Mouse (Mus musculus): ENCODE results near the gene 1110051M20Rik. TPM values are rescaled to one million over a fixed set of nuclear protein-coding genes. Genes with fewer than 3 reads are reported as not detected.

The 1110051M20Rik gene
- total and polyA plus RNA-seq, 3 experiments: 8.4 to 14.7 (median 13.2) TPM

- H3K36me3 ChIP-seq (ENCODE audit: control insufficient read depth, insufficient read depth, low read length): no peaks in the 10 kb centered on the region
- TF ChIP-seq CTCF (IDR thresholded peaks at IDR 0.05) (no peak), POLR2A (IDR thresholded peaks at IDR 0.05; ENCODE audit: insufficient read depth, low read depth, low read length) (no peak), EP300 (IDR thresholded peaks at IDR 0.05; ENCODE audit: insufficient read depth, low read depth, low read length) (no peak)
- DNase-seq: no peak
- H3K27ac ChIP-seq: peak overlapping the region; percentile 57
- H3K79me2 ChIP-seq (replicated peaks; ENCODE audit: control insufficient read depth, insufficient read depth, low read length): no peaks in the 10 kb centered on the region
- peaks cover 4% of the 10 kb centered on the region; the same call in 1 of the 2 replicates for H3K4me1 ChIP-seq (ENCODE audit: control insufficient read depth, insufficient read depth, low read length)
- WGBS: 70% methylated on average over 7 of the region's 7 CpGs
- H3K4me3 ChIP-seq: no peak overlapping the region
- H3K9ac ChIP-seq (ENCODE audit: low read depth, low read length): no peak overlapping the region
- intact Hi-C loops (cut with DNase I): no loop called here
- no peaks in the 10 kb centered on the region for H3K27me3 ChIP-seq (ENCODE audit: control insufficient read depth, insufficient read depth, low read length)
Observed at GRCm38 (mm10) chr2:91460771-91461170, 16.3 kb upstream of the 1110051M20Rik start.

- DNase-seq: no peak
- intact Hi-C loops (cut with DNase I): no loop called here
- Histone ChIP-seq H3K4me3 (no peak overlapping the region), H3K4me1 (ENCODE audit: control insufficient read depth, insufficient read depth, low read length) (peaks cover 4% of the 10 kb centered on the region; the same call in 1 of the 2 replicates), H3K9ac (ENCODE audit: low read depth, low read length) (no peak overlapping the region), H3K79me2 (replicated peaks; ENCODE audit: control insufficient read depth, insufficient read depth, low read length) (no peaks in the 10 kb centered on the region), H3K27ac (no peak overlapping the region), H3K36me3 (ENCODE audit: control insufficient read depth, insufficient read depth, low read length) (no peaks in the 10 kb centered on the region), H3K27me3 (ENCODE audit: control insufficient read depth, insufficient read depth, low read length) (no peaks in the 10 kb centered on the region)
- TF ChIP-seq CTCF (IDR thresholded peaks at IDR 0.05): peak; percentile 35
- TF ChIP-seq POLR2A (IDR thresholded peaks at IDR 0.05; ENCODE audit: insufficient read depth, low read depth, low read length): no peak
- no peak for TF ChIP-seq EP300 (IDR thresholded peaks at IDR 0.05; ENCODE audit: insufficient read depth, low read depth, low read length)
- WGBS: 93% methylated on average over 6 of the region's 6 CpGs
Observed at GRCm38 (mm10) chr2:91460076-91460475, 15.6 kb upstream of the 1110051M20Rik start.

DNA sequence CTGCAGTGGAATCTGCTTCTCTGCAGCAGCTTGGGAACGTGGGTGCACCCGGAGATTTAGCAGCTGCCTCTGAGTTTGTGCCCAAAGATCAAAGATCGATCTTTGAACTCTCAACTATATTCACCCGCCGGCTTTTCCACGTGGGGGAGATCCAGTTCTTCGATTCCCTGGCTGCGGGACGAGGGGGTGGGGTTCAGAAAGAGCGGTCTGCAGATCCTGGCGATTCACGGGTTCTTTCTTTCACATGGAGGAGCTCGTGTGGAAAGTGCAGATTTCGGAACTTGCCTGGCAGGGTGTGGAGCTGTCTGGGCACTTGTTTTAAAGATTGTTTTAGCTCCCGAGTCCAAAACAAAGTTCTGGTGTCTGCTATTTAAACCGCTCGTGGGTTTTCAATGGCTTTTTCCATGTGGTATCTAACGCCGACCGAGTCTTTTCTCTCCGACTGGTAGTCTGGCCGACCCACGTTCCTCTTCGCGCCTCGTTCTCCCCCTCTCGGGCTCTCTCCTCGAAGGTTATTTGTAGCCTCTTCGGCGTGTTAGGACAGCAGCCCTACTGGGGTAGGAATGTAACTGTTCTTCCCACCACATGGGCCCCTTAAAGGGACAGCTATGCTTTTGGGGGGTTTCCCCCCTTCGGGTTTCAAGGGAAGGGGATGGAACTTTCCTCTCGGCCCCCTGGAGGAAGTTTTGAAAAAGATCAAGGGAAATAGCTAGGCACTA lies 14.3 kb upstream of the 1110051M20Rik start:
- H3K27me3 ChIP-seq (ENCODE audit: control insufficient read depth, insufficient read depth, low read length): no peaks in the 10 kb centered on the region
- H3K9ac ChIP-seq (ENCODE audit: low read depth, low read length): peak overlapping the region; percentile 87
- peak; percentile 38 for TF ChIP-seq CTCF (IDR thresholded peaks at IDR 0.05)
- no peak for TF ChIP-seq EP300 (IDR thresholded peaks at IDR 0.05; ENCODE audit: insufficient read depth, low read depth, low read length)
- TF ChIP-seq POLR2A (IDR thresholded peaks at IDR 0.05; ENCODE audit: insufficient read depth, low read depth, low read length): no peak
- H3K4me1 ChIP-seq (ENCODE audit: control insufficient read depth, insufficient read depth, low read length): peaks cover 4% of the 10 kb centered on the region; the same call in 1 of the 2 replicates
- peak overlapping the region; percentile 57 for H3K27ac ChIP-seq
- peak; percentile 44 to 53 for DNase-seq
- intact Hi-C loops (cut with DNase I): no loop called here
- no peaks in the 10 kb centered on the region for H3K79me2 ChIP-seq (replicated peaks; ENCODE audit: control insufficient read depth, insufficient read depth, low read length)
- peak overlapping the region; percentile 66 for H3K4me3 ChIP-seq
- under 1% methylated on average over 32 of the region's 32 CpGs for WGBS
- H3K36me3 ChIP-seq (ENCODE audit: control insufficient read depth, insufficient read depth, low read length): no peaks in the 10 kb centered on the region

- peak; percentile 70 to 73 for DNase-seq
- H3K9ac ChIP-seq (ENCODE audit: low read depth, low read length): peak overlapping the region; percentile 87
- peak overlapping the region; percentile 57 for H3K27ac ChIP-seq
- H3K4me1 ChIP-seq (ENCODE audit: control insufficient read depth, insufficient read depth, low read length): peaks cover 4% of the 10 kb centered on the region; the same call in 1 of the 2 replicates
- H3K36me3 ChIP-seq (ENCODE audit: control insufficient read depth, insufficient read depth, low read length): no peaks in the 10 kb centered on the region
- no peaks in the 10 kb centered on the region for H3K27me3 ChIP-seq (ENCODE audit: control insufficient read depth, insufficient read depth, low read length)
- intact Hi-C loops (cut with DNase I): no loop called here
- H3K79me2 ChIP-seq (replicated peaks; ENCODE audit: control insufficient read depth, insufficient read depth, low read length): no peaks in the 10 kb centered on the region
- H3K4me3 ChIP-seq: peak overlapping the region; percentile 66
- TF ChIP-seq EP300 (IDR thresholded peaks at IDR 0.05; ENCODE audit: insufficient read depth, low read depth, low read length) (no peak), POLR2A (IDR thresholded peaks at IDR 0.05; ENCODE audit: insufficient read depth, low read depth, low read length) (no peak; the same call in 1 of the 2 replicates), CTCF (IDR thresholded peaks at IDR 0.05) (no peak)
- WGBS: under 1% methylated on average over 21 of the region's 21 CpGs
Observed at GRCm38 (mm10) chr2:91458252-91458672, 13.8 kb upstream of the 1110051M20Rik start.

DNA sequence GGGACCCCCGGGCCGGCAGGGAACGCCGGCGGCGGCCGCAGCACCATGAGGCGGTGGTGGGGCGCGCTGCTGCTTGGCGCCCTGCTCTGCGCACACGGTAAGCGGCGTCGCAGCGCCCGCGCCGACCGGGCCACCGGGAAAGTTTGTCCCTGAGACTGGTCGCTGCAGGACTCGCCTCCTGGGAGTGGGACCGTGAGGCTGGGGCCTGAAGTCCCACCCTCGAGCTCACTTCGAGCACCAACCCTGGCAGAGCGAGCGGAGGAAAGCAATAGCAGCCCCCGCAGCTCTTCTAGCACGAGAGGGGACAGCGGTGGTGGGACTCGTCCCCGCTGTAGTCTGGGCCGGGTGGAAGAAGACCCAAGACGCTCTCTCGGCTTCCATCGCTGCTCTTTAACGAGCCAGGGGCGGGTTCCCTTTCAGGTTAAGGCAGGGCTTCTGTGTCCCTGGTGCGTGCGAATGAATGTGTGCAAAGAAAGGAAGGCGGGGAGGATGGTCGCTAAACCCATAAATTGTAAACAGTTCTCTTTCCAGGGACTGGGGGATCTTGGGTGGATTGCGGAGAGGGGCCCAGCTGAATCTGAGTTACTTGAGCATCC lies 13.2 kb upstream of the 1110051M20Rik start:
- intact Hi-C loops (cut with DNase I): no loop called here
- Histone ChIP-seq H3K27ac (peak overlapping the region; percentile 57), H3K27me3 (ENCODE audit: control insufficient read depth, insufficient read depth, low read length) (no peaks in the 10 kb centered on the region), H3K9ac (ENCODE audit: low read depth, low read length) (peak overlapping the region; percentile 87), H3K4me3 (peak overlapping the region; percentile 66), H3K4me1 (ENCODE audit: control insufficient read depth, insufficient read depth, low read length) (peaks cover 4% of the 10 kb centered on the region; the same call in 1 of the 2 replicates), H3K79me2 (replicated peaks; ENCODE audit: control insufficient read depth, insufficient read depth, low read length) (no peaks in the 10 kb centered on the region), H3K36me3 (ENCODE audit: control insufficient read depth, insufficient read depth, low read length) (no peaks in the 10 kb centered on the region)
- TF ChIP-seq EP300 (IDR thresholded peaks at IDR 0.05; ENCODE audit: insufficient read depth, low read depth, low read length): no peak
- no peak for TF ChIP-seq CTCF (IDR thresholded peaks at IDR 0.05)
- no peak for TF ChIP-seq POLR2A (IDR thresholded peaks at IDR 0.05; ENCODE audit: insufficient read depth, low read depth, low read length)
- DNase-seq: no peak
- WGBS: under 1% methylated on average over 39 of the region's 45 CpGs

DNA sequence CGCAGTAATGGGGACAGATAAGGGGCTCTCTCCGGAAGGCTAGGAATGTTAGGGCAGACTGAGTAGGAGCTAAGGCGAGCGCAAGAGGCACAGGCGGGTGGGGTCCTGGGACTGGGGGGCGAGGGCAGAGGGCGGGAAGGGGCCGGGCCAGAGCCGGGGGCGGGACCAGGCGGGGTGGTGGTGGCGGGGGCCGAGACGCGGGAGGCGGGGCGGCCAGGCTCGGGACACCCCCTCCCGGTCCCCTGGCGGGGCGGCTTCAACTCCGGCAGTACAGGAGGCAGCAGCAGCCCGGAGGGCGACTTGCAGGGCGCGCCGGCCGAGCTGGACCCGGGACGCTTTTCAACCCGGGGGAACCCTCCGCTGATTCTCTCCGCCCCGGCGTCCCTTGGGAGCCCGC lies 12.8 kb upstream of the 1110051M20Rik start, which contains the start of gene Lrp4:
TSS of gene Lrp4 (plus strand) at position 253 of the 397 bp plus-strand sequence.
- TF ChIP-seq POLR2A (IDR thresholded peaks at IDR 0.05; ENCODE audit: insufficient read depth, low read depth, low read length): 0 out of 2 replicates have a peak, but pooled peaks have one; percentile 46
- TF ChIP-seq CTCF (IDR thresholded peaks at IDR 0.05): 0 out of 2 replicates have a peak, but pooled peaks have one; percentile 10
- no peak for TF ChIP-seq EP300 (IDR thresholded peaks at IDR 0.05; ENCODE audit: insufficient read depth, low read depth, low read length)
- Histone ChIP-seq H3K4me1 (ENCODE audit: control insufficient read depth, insufficient read depth, low read length) (peaks cover 4% of the 10 kb centered on the region; the same call in 1 of the 2 replicates), H3K36me3 (ENCODE audit: control insufficient read depth, insufficient read depth, low read length) (no peaks in the 10 kb centered on the region), H3K4me3 (peak within 1 kb of the TSS; percentile 66), H3K27me3 (ENCODE audit: control insufficient read depth, insufficient read depth, low read length) (no peaks in the 10 kb centered on the region), H3K79me2 (replicated peaks; ENCODE audit: control insufficient read depth, insufficient read depth, low read length) (no peaks in the 10 kb centered on the region), H3K27ac (peak within 1 kb of the TSS; percentile 57), H3K9ac (ENCODE audit: low read depth, low read length) (peak within 1 kb of the TSS; percentile 87)
- WGBS: 2% methylated on average over 29 of the region's 36 CpGs
- intact Hi-C loops (cut with DNase I): no loop called here
- DNase-seq: peak; percentile 79 to 82

Data from heart, adult 2 months (tissue).